Mouse (Mus musculus): ENCODE data around the gene Ccdc34.

DNA sequence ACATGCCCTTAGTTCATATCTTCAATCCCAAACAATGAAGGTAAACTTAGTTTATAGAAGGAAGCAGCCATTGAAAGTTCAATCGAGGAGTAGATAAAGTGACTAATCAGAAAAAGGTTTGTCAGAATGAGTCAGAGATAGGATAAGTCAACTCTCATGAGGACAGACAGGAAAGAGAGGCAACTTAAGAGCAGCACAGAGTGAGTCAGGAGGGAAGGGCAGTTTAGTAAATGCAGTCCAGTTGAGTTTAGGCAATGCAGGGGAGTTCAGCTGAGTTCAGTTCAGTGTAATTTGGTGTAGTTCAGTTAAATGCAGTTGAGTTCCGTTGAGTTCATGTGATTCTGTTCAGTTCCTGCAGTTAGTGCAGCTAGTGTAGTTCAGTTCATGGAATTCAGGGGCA lies 138.7 kb downstream of the Ccdc34 start:
- TF ChIP-seq POLR2A (IDR thresholded peaks at IDR 0.05; ENCODE audit: insufficient read length, low read depth) = no peak
- TF ChIP-seq MAX (IDR thresholded peaks at IDR 0.05; ENCODE audit: low read depth) = no peak
- TF ChIP-seq USF1 (IDR thresholded peaks at IDR 0.05; ENCODE audit: low read depth) = no peak
- no peak for TF ChIP-seq CEBPB (IDR thresholded peaks at IDR 0.05; ENCODE audit: insufficient read depth, poor library complexity, severe bottlenecking)
- no peak for TF ChIP-seq POLR2AphosphoS2 (IDR thresholded peaks at IDR 0.05; ENCODE audit: insufficient read length, low read depth)
- TF ChIP-seq TCF12 (IDR thresholded peaks at IDR 0.05; ENCODE audit: insufficient read depth, poor library complexity, severe bottlenecking) = no peak
- no peak for TF ChIP-seq MYOG (IDR thresholded peaks at IDR 0.05; ENCODE audit: control insufficient read depth in 1 of 3, insufficient read depth in 1 of 3, insufficient read length in 2 of 3, low read depth in 2 of 3)
- TF ChIP-seq E2F4 (IDR thresholded peaks at IDR 0.05; ENCODE audit: insufficient read depth) = no peak
- TF ChIP-seq REST (IDR thresholded peaks at IDR 0.05; ENCODE audit: insufficient read depth, insufficient read length) = no peak

All from myocyte (in vitro differentiated cells).